Mouse (Mus musculus) hindbrain, embryonic 14.5 days (tissue): ENCODE measurements around the gene Tdg. TPM values are rescaled to one million over a fixed set of nuclear protein-coding genes. Genes with fewer than 3 reads are reported as not detected.

ENCODE experiments used
- ATAC-seq: fragments of 200-750 bp; cut with Nextera tagmentation; 2 replicates; pipeline ENCODE4 v1.8.0; 2017; ENCODE audit warnings: moderate number of reproducible peaks, mild to moderate bottlenecking, moderate TSS enrichment, moderate library complexity; ENCODE audit not compliant: low FRiP score
- DNase-seq: peaks from one replicate; pipeline ENCODE4 v3.0.0-alpha.2; 2015; ENCODE audit warnings: low spot score
- H3K27ac ChIP-seq: fragments of 300-500 bp; sonication (generic); 2 replicates; pipeline ENCODE4 v1.5.1; 2014; ENCODE audit warnings: mild to moderate bottlenecking, moderate library complexity
- H3K27me3 ChIP-seq: fragments of 300-500 bp; sonication (generic); 2 replicates; pipeline ENCODE4 v1.6.1; 2014; ENCODE audit warnings: mild to moderate bottlenecking, low read length, mixed read lengths; ENCODE audit not compliant: control insufficient read depth, insufficient read depth
- H3K36me3 ChIP-seq: fragments of 300-500 bp; sonication (generic); replicated peaks from 2 replicates; pipeline ENCODE4 v1.6.1; 2014; ENCODE audit not compliant: control insufficient read depth, insufficient read depth
- H3K4me1 ChIP-seq: fragments of 300-500 bp; sonication (generic); replicated peaks from 2 replicates; pipeline ENCODE4 v1.6.1; 2014; ENCODE audit warnings: antibody characterized with exemption, low read length, mixed read lengths; ENCODE audit not compliant: control insufficient read depth, insufficient read depth
- H3K4me2 ChIP-seq: fragments of 300-500 bp; sonication (generic); replicated peaks from 2 replicates; pipeline ENCODE4 v1.6.1; 2014; ENCODE audit warnings: mild to moderate bottlenecking, moderate library complexity
- H3K4me3 ChIP-seq: fragments of 300-500 bp; sonication (generic); replicated peaks from 2 replicates; pipeline ENCODE4 v1.5.1; 2014; ENCODE audit warnings: mild to moderate bottlenecking, low read length
- H3K9ac ChIP-seq: fragments of 300-500 bp; sonication (generic); 2 replicates; pipeline ENCODE4 v1.6.1; 2014
- H3K9me3 ChIP-seq: fragments of 300-500 bp; sonication (generic); 2 replicates; pipeline ENCODE4 v1.6.1; 2016; ENCODE audit warnings: low read length; ENCODE audit not compliant: control insufficient read depth
- WGBS: fragments of 180-500 bp; shearing (Covaris S2); extraction: QIAGEN DNeasy Blood & Tissue Kit; methylation state at CpG from one replicate; pipeline ENCODE4 v1.1.7; 2014; 5-methylcytosine and 5-hydroxymethylcytosine counted together
- polyA plus RNA-seq: library from polyadenylated mRNA; unstranded; fragments of >200 nt; fragmentation: Nextera tagmentation; extraction: Ambion mirVana; gene quantifications from 2 replicates; pipeline ENCODE4 v1.2.1, GENCODE M21; 2014

Tdg gene
- polyA plus RNA-seq, 1 experiment from 2014 or later, result 157 TPM

GRCm38 (mm10) chr10:82654581-82654980, 25.0 kb downstream of the Tdg start:
- Histone ChIP-seq H3K4me2 (no peak overlapping the region), H3K9ac (no peak overlapping the region), H3K27me3 (no peaks in the 10 kb centered on the region), H3K4me1 (no peaks in the 10 kb centered on the region), H3K4me3 (no peak overlapping the region), H3K9me3 (no peaks in the 10 kb centered on the region), H3K36me3 (peaks cover 22% of the 10 kb centered on the region), H3K27ac (no peak overlapping the region)
- DNase-seq (no peak), ATAC-seq (no peak)
- WGBS, result 86% methylated on average over 3 of the region's 3 CpGs

- Histone ChIP-seq H3K9ac (no peak overlapping the region), H3K4me2 (no peak overlapping the region), H3K9me3 (no peaks in the 10 kb centered on the region), H3K27ac (no peak overlapping the region), H3K27me3 (no peaks in the 10 kb centered on the region), H3K4me3 (no peak overlapping the region), H3K36me3 (no peaks in the 10 kb centered on the region), H3K4me1 (no peaks in the 10 kb centered on the region)
- ATAC-seq, result no peak
- DNase-seq, result no peak
- WGBS, result 89% methylated on average over 8 of the region's 8 CpGs
Observed at GRCm38 (mm10) chr10:82661820-82662219, 32.2 kb downstream of the Tdg start.

- Histone ChIP-seq H3K27me3 (no peaks in the 10 kb centered on the region), H3K4me2 (no peak overlapping the region), H3K4me1 (no peaks in the 10 kb centered on the region), H3K4me3 (no peak overlapping the region), H3K27ac (no peak overlapping the region), H3K36me3 (no peaks in the 10 kb centered on the region), H3K9ac (no peak overlapping the region), H3K9me3 (no peaks in the 10 kb centered on the region)
- ATAC-seq (no peak), DNase-seq (no peak)
- 83% methylated on average over 14 of the region's 14 CpGs for WGBS
Observed at GRCm38 (mm10) chr10:82662267-82662990, 32.8 kb downstream of the Tdg start.

GRCm38 (mm10) chr10:82663289-82663688, 33.7 kb downstream of the Tdg start:
- WGBS, result 92% methylated on average over 2 of the region's 2 CpGs
- Histone ChIP-seq H3K27me3 (no peaks in the 10 kb centered on the region), H3K4me1 (no peaks in the 10 kb centered on the region), H3K4me3 (no peak overlapping the region), H3K4me2 (no peak overlapping the region), H3K9me3 (no peaks in the 10 kb centered on the region), H3K27ac (no peak overlapping the region), H3K36me3 (no peaks in the 10 kb centered on the region), H3K9ac (no peak overlapping the region)
- DNase-seq, result no peak
- ATAC-seq, result no peak

GRCm38 (mm10) chr10:82665951-82666350, 36.3 kb downstream of the Tdg start:
- 65% methylated on average over 3 of the region's 3 CpGs for WGBS
- Histone ChIP-seq H3K36me3 (no peaks in the 10 kb centered on the region), H3K9me3 (no peaks in the 10 kb centered on the region), H3K27me3 (no peaks in the 10 kb centered on the region), H3K9ac (no peak overlapping the region), H3K4me3 (no peak overlapping the region), H3K27ac (no peak overlapping the region), H3K4me2 (no peak overlapping the region), H3K4me1 (no peaks in the 10 kb centered on the region)
- ATAC-seq (no peak), DNase-seq (no peak)

GRCm38 (mm10) chr10:82666436-82667234, 37.0 kb downstream of the Tdg start:
- H3K9me3 ChIP-seq, result no peaks in the 10 kb centered on the region
- WGBS, result 22% methylated on average over 22 of the region's 22 CpGs
- ATAC-seq, result peak; percentile 92
- no peaks in the 10 kb centered on the region for H3K27me3 ChIP-seq
- no peaks in the 10 kb centered on the region for H3K36me3 ChIP-seq
- no peak overlapping the region for H3K9ac ChIP-seq
- no peak overlapping the region for H3K27ac ChIP-seq
- no peak overlapping the region for H3K4me3 ChIP-seq
- DNase-seq, result peak; percentile 88
- peak overlapping the region; percentile 9; the same call in 1 of the 2 replicates for H3K4me2 ChIP-seq
- no peaks in the 10 kb centered on the region for H3K4me1 ChIP-seq

GRCm38 (mm10) chr10:82670205-82670604, 40.6 kb downstream of the Tdg start:
- no peak overlapping the region for H3K9ac ChIP-seq
- H3K4me2 ChIP-seq, result no peak overlapping the region
- H3K27me3 ChIP-seq, result no peaks in the 10 kb centered on the region
- H3K4me3 ChIP-seq, result no peak overlapping the region
- WGBS, result 70% methylated on average over 6 of the region's 6 CpGs
- ATAC-seq (no peak), DNase-seq (no peak)
- no peak overlapping the region for H3K27ac ChIP-seq
- no peaks in the 10 kb centered on the region for H3K4me1 ChIP-seq
- no peaks in the 10 kb centered on the region for H3K36me3 ChIP-seq
- no peaks in the 10 kb centered on the region for H3K9me3 ChIP-seq

- no peak overlapping the region for H3K4me3 ChIP-seq
- no peaks in the 10 kb centered on the region for H3K4me1 ChIP-seq
- no peaks in the 10 kb centered on the region for H3K27me3 ChIP-seq
- 74% methylated on average over 6 of the region's 6 CpGs for WGBS
- no peak overlapping the region for H3K4me2 ChIP-seq
- H3K36me3 ChIP-seq, result no peaks in the 10 kb centered on the region
- no peak overlapping the region for H3K27ac ChIP-seq
- H3K9me3 ChIP-seq, result no peaks in the 10 kb centered on the region
- ATAC-seq, result no peak
- no peak for DNase-seq
- no peak overlapping the region for H3K9ac ChIP-seq
Observed at GRCm38 (mm10) chr10:82676949-82677348, 47.3 kb downstream of the Tdg start.

- no peak for DNase-seq
- Histone ChIP-seq H3K4me2 (no peak overlapping the region), H3K9me3 (no peaks in the 10 kb centered on the region), H3K27me3 (no peaks in the 10 kb centered on the region), H3K9ac (no peak overlapping the region), H3K4me3 (no peak overlapping the region), H3K27ac (no peak overlapping the region), H3K36me3 (no peaks in the 10 kb centered on the region), H3K4me1 (no peaks in the 10 kb centered on the region)
- whole genome bisulfite sequencing, result 88% methylated on average over 5 of the region's 5 CpGs
- ATAC-seq, result no peak
Observed at GRCm38 (mm10) chr10:82680769-82681168, 51.1 kb downstream of the Tdg start.
